Comparison of ENCODE assay signal across 10 mouse cellular contexts in genomic region chr10:13108021-13108548, GRCm38 (mm10). TPM values are rescaled to one million over a fixed set of nuclear protein-coding genes. Genes with fewer than 3 reads are reported as not detected.
DNase-seq lines count a peak whose midpoint lies in the region; ATAC-seq and TF ChIP-seq lines count a peak whose summit lies in the region.
"Had no signal": no experiment of that assay in that cellular context is flagged by ENCODE, and none has a peak within 500 bp of the region (broad histone marks: within the 10 kb centered on the region; RNA-seq: fewer than 3 reads in every experiment).

No protein-coding gene starts in this region.

- H3K27me3 ChIP-seq in lung, embryonic 14.5 days (ENCODE audit: insufficient read depth, low read length) = no peaks in the 10 kb centered on the region
- H3K27me3 ChIP-seq in embryonic facial prominence, embryonic 12.5 days = no peaks in the 10 kb centered on the region
- H3K27me3 ChIP-seq in hindbrain, postnatal 0 days (ENCODE audit: insufficient read depth, low read length) = no peaks in the 10 kb centered on the region
- no peaks in the 10 kb centered on the region for H3K27me3 ChIP-seq in stomach, embryonic 14.5 days (ENCODE audit: control insufficient read depth, insufficient read depth, low read length)
- no peaks in the 10 kb centered on the region for H3K27me3 ChIP-seq in liver, embryonic 12.5 days (replicated peaks)

- TF ChIP-seq CTCF in lung, embryonic 14.5 days (IDR thresholded peaks at IDR 0.05; ENCODE audit: low read depth) = no peak
- no peak for TF ChIP-seq CTCF in hindbrain, postnatal 0 days (IDR thresholded peaks at IDR 0.05; ENCODE audit: low read depth)

- H3K36me3 ChIP-seq in lung, embryonic 14.5 days (ENCODE audit: insufficient read depth) = peaks cover 13% of the 10 kb centered on the region; the same call in 1 of the 2 replicates
- H3K36me3 ChIP-seq in embryonic facial prominence, embryonic 12.5 days = no peaks in the 10 kb centered on the region
- H3K36me3 ChIP-seq in hindbrain, postnatal 0 days (ENCODE audit: insufficient read depth, low read length) = no peaks in the 10 kb centered on the region
- peaks cover 2% of the 10 kb centered on the region; the same call in 1 of the 2 replicates for H3K36me3 ChIP-seq in stomach, embryonic 14.5 days (ENCODE audit: control insufficient read depth, insufficient read depth, low read length)
- no peaks in the 10 kb centered on the region for H3K36me3 ChIP-seq in liver, embryonic 12.5 days

- ATAC-seq in lung, embryonic 14.5 days (ENCODE audit: insufficient read depth) = no peak
- 0 out of 2 replicates have a peak, but pooled peaks have one; percentile 43 for ATAC-seq in embryonic facial prominence, embryonic 12.5 days (ENCODE audit: insufficient number of reproducible peaks, insufficient read depth, low FRiP score, low TSS enrichment)
- ATAC-seq in hindbrain, postnatal 0 days = 0 out of 2 replicates have a peak, but pooled peaks have one; percentile 18
- peak; percentile 48 for ATAC-seq in stomach, embryonic 14.5 days (ENCODE audit: insufficient number of reproducible peaks, insufficient read depth, low FRiP score, low read depth)
- ATAC-seq in cerebellum, adult (ENCODE audit: insufficient number of reproducible peaks, low FRiP score, low TSS enrichment) = no peak
- ATAC-seq in liver, embryonic 12.5 days = no peak

- no peak overlapping the region for H3K4me3 ChIP-seq in lung, embryonic 14.5 days (ENCODE audit: low read depth, low read length)
- no peak overlapping the region for H3K4me3 ChIP-seq in embryonic facial prominence, embryonic 12.5 days
- no peak overlapping the region for H3K4me3 ChIP-seq in hindbrain, postnatal 0 days (ENCODE audit: low read length)
- H3K4me3 ChIP-seq in stomach, embryonic 14.5 days (ENCODE audit: low read depth, low read length) = no peak overlapping the region
- H3K4me3 ChIP-seq in liver, embryonic 12.5 days = no peak overlapping the region
- H3K4me3 ChIP-seq: myocyte had no signal

- H3K9me3 ChIP-seq in lung, embryonic 14.5 days (ENCODE audit: low read depth, low read length) = no peaks in the 10 kb centered on the region
- H3K9me3 ChIP-seq in embryonic facial prominence, embryonic 12.5 days = no peaks in the 10 kb centered on the region
- H3K9me3 ChIP-seq in hindbrain, postnatal 0 days (ENCODE audit: low read length) = no peaks in the 10 kb centered on the region
- H3K9me3 ChIP-seq in stomach, embryonic 14.5 days (ENCODE audit: control insufficient read depth, low read depth, low read length) = peaks cover 5% of the 10 kb centered on the region; the same call in 1 of the 2 replicates
- H3K9me3 ChIP-seq in liver, embryonic 12.5 days (replicated peaks) = no peaks in the 10 kb centered on the region

- no peak for DNase-seq in lung, embryonic 14.5 days
- DNase-seq in lung, postnatal 14 days = no peak
- no peak for DNase-seq in hindbrain, postnatal 0 days (ENCODE audit: low spot score)
- DNase-seq in cerebellum, adult 11 months = no peak
- DNase-seq: cerebellum, adult 18-20 months had no signal

- 46% methylated on average over 7 of the region's 7 CpGs for WGBS in lung, embryonic 14.5 days
- WGBS in embryonic facial prominence, embryonic 12.5 days = 15% methylated on average over 7 of the region's 7 CpGs
- 20% methylated on average over 7 of the region's 7 CpGs for WGBS in hindbrain, postnatal 0 days
- 33% methylated on average over 7 of the region's 7 CpGs for WGBS in stomach, embryonic 14.5 days
- WGBS in liver, embryonic 12.5 days (ENCODE audit: insufficient replicate concordance) = 61% methylated on average over 7 of the region's 7 CpGs

- H3K4me2 ChIP-seq in lung, embryonic 14.5 days = no peak overlapping the region
- H3K4me2 ChIP-seq in embryonic facial prominence, embryonic 12.5 days (replicated peaks) = no peak overlapping the region
- no peak overlapping the region for H3K4me2 ChIP-seq in hindbrain, postnatal 0 days (ENCODE audit: low read depth, low read length)
- H3K4me2 ChIP-seq in stomach, embryonic 14.5 days (replicated peaks; ENCODE audit: low read depth, low read length) = no peak overlapping the region
- no peak overlapping the region for H3K4me2 ChIP-seq in liver, embryonic 12.5 days

- H3K9ac ChIP-seq in lung, embryonic 14.5 days = peak overlapping the region; percentile 6; the same call in 1 of the 2 replicates
- H3K9ac ChIP-seq in embryonic facial prominence, embryonic 12.5 days = no peak overlapping the region
- no peak overlapping the region for H3K9ac ChIP-seq in hindbrain, postnatal 0 days (replicated peaks; ENCODE audit: low read length)
- H3K9ac ChIP-seq in stomach, embryonic 14.5 days (replicated peaks; ENCODE audit: low read depth, low read length) = no peak overlapping the region
- H3K9ac ChIP-seq in liver, embryonic 12.5 days = no peak overlapping the region

- H3K27ac ChIP-seq in lung, embryonic 14.5 days (ENCODE audit: low read depth) = peak overlapping the region; percentile 78
- peak overlapping the region; percentile 41 for H3K27ac ChIP-seq in embryonic facial prominence, embryonic 12.5 days
- no peak overlapping the region for H3K27ac ChIP-seq in hindbrain, postnatal 0 days
- peak overlapping the region; percentile 63; the same call in 1 of the 2 replicates for H3K27ac ChIP-seq in stomach, embryonic 14.5 days (ENCODE audit: low read length)
- no peak overlapping the region for H3K27ac ChIP-seq in liver, embryonic 12.5 days

- H3K4me1 ChIP-seq in lung, embryonic 14.5 days (ENCODE audit: insufficient read depth) = 0 out of 2 replicates have a peak, but pooled peaks cover 1% of the 10 kb centered on the region
- H3K4me1 ChIP-seq in embryonic facial prominence, embryonic 12.5 days = peaks cover 21% of the 10 kb centered on the region
- 0 out of 2 replicates have a peak, but pooled peaks cover 4% of the 10 kb centered on the region for H3K4me1 ChIP-seq in hindbrain, postnatal 0 days (ENCODE audit: insufficient read depth, low read length)
- H3K4me1 ChIP-seq in stomach, embryonic 14.5 days (ENCODE audit: control insufficient read depth, insufficient read depth, low read length) = peaks cover 30% of the 10 kb centered on the region
- H3K4me1 ChIP-seq in liver, embryonic 12.5 days = no peaks in the 10 kb centered on the region

RNA-seq across cellular contexts. Expression of gene Plagl1, which starts 47.8 kb away (rescaled TPM):
- polyA plus RNA-seq in lung, embryonic 14.5 days (2014; fragmentation: Nextera tagmentation; extraction: Ambion mirVana) = 206 and 216 TPM in 2 replicates
- 121 and 137 TPM in 2 replicates for polyA plus RNA-seq in embryonic facial prominence, embryonic 12.5 days (2016; fragmentation: Nextera tagmentation; extraction: Ambion mirVana)
- total RNA-seq in hindbrain, postnatal 0 days (2014; rRNA removed) = 88.2 and 112 TPM in 2 replicates
- 16.6 and 19.8 TPM in 2 replicates for polyA plus RNA-seq in hindbrain, postnatal 0 days (2015; fragmentation: Nextera tagmentation; extraction: Ambion mirVana)
- polyA plus RNA-seq in stomach, embryonic 14.5 days (2014; fragmentation: Nextera tagmentation; extraction: Ambion mirVana) = 466 and 470 TPM in 2 replicates
- polyA plus RNA-seq in liver, embryonic 12.5 days (2016; fragmentation: Nextera tagmentation; extraction: Ambion mirVana) = 55.7 and 63.5 TPM in 2 replicates

Comparison
In these comparisons a context has a peak if more than half of its experiments do, and no peak if none do; other contexts are left out.
1. ATAC-seq: peak in embryonic facial prominence, embryonic 12.5 days (single experiment), hindbrain, postnatal 0 days (single experiment) and stomach, embryonic 14.5 days (single experiment); none in lung, embryonic 14.5 days (single experiment), cerebellum, adult (single experiment) and liver, embryonic 12.5 days (single experiment).
2. H3K27ac ChIP-seq: peak in lung, embryonic 14.5 days (single experiment), embryonic facial prominence, embryonic 12.5 days (single experiment) and stomach, embryonic 14.5 days (single experiment); none in hindbrain, postnatal 0 days (single experiment) and liver, embryonic 12.5 days (single experiment).